Mouse (Mus musculus) adrenal gland, adult 8-10 months (tissue): ENCODE measurements around the gene Ptcd1. TPM values are rescaled to one million over a fixed set of nuclear protein-coding genes. Genes with fewer than 3 reads are reported as not detected.
"Not testable (repeated sequence)": the region's sequence is repeated elsewhere in the genome, so short reads cannot be mapped to it uniquely, and the experiment has no call there.

Experiments
- DNase-seq: peaks from one replicate; pipeline ENCODE4 v3.0.0; 2022
- total RNA-seq, 4 experiments: library from RNA; stranded (reverse); gene quantifications; 2 replicates each; pipeline ENCODE4 v1.2.4; 2022

Gene Ptcd1
- total RNA-seq, 4 experiments from 2014 or later: 29.0 to 30.6 (median 29.9) TPM

DNA sequence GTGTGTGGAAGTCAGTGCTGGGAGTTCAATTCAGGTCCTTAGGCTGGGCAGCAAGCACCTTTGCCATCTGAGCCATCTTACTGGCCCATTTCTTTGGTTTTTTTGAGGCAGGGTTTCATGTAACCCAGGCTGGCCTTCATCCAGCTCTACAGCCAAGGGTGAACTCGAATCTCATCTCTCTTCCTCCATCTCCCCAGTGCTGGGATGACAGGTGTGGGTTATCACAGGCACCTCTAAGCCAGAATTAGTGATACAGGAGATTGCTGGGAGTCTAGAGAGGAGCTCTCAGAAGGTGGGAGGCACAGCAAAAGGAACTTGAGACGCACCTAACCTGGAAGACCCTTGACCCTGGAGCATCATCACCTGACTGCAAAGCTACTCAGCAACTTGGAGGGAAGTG lies 53.5 kb downstream of the Ptcd1 start:
- no peak for DNase-seq

DNA sequence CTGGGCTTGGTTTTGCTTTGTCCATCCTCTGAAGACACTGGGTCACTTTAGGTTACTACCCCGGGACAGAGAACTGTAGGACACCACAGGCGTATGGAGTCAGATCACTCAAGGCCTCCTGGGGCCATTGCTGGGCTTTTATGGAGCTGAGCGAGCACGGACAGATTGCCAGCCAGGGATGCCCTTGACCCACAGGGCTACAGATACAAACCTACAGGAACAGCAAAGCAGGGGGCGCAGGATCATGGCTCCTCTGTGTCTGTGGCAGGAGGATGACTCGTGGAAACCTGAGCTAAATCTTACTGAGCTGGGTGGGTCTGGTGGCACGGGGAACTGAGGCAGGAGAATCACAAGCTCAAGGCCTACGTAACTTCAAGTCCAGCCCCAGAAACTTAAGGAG lies 54.3 kb downstream of the Ptcd1 start:
- DNase-seq: no peak

DNA sequence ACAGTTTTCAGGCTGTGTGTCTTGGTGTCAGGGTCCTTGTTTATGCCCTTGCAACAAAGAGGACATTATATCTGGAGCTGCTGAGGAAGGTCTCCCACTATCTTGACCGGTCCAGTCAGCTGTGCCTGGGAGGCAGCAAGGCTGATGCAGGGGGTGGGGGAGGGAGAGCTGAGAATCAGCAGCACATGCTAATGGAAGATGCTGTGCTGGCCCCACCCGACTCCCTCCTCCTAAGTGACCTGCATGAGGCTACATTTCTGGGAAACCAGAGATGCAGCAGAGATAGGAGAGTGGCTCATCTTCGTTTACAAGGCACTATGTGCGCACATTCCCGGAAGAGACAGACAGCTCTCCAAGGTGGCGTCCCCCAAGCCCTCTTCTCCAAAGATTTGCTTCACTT lies 56.5 kb downstream of the Ptcd1 start:
- DNase-seq: no peak

DNA sequence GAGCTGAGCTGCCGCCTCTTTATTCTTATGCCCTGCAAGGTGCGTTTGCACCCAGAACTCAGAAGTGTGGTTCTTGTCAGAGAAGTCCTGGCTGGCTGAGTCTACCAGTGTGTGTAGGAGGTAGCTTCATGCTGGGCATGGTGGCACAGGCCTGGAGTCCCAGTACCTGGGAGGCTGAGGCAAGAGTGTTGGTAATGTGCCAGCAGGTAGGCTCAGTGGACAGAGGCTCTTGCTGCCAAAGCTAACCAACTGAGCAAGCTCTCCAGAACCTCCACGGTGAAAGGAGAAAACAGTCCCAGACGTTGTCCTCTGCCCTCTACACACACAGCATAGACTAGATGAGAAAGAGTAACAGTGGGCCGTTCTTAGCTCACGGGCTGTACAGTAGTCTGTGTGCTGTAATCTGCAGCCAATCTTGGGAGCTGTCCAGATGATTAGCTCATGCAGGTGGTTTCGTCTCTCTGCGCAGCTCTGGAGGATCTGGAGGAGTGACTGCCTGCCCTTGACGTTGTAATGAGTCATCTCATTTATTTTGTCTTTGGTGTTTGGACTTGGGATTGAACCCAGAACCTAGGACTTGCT lies 61.1 kb downstream of the Ptcd1 start:
- DNase-seq: no peak

DNA sequence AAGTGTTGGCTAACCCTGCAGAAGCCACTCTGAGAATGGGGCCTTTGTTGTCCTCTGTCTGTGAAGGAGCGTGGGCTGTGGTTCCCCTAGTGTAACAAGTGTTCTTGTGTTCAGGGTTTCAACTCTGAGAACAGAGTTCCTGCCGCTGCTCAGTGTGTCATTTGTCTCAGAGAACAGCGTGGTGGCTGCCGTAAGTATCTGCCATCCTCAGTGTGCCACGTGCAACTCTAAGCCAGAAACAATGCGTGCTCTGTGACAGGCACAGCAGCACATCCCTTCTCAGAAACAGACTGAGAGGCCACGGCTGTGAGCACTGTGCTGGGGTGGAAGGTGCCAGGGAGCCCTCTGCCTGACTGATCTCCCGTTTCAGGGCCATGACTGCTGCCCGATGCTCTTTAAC lies 62.6 kb downstream of the Ptcd1 start:
- DNase-seq: no peak

DNA sequence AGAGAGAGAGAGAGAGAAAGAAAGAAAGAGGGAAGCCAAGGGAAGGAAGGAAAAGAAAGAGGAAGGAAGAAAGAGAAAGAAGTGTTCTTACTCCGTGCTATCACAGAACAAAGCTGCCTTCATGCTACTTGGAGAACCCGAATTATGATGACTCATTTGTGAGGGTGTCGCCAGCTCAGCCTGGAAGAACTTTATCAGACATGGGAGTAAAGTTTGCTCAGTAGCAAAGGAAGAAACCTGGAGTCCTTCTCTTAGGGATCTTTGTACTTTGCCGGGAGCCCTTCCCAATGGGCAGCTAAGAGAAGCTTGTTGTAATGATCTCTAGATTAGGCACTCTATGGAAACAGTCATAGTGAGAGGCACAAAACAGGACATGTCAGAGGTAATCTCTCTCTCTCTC lies 64.2 kb downstream of the Ptcd1 start:
- no peak for DNase-seq

DNA sequence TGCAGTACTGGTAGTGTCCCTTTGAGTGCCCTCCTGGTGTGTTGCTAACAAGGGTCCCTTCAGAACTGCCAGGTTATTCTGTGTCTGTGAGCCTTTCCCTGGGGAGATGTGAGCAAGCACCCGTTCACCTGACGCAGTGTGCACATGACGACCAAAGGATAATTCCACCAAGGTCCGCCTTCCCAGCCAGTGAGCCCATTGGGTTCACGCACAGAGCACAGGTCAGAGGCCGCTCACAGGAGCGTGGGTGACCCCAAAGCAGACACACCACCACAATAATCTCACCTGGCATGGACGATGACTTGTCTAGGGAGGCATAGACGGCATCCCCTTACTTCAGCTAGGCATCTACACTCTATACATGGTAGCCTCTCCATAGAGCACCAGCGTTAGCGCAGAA lies 65.5 kb downstream of the Ptcd1 start:
- DNase-seq: not testable (repeated sequence)

DNA sequence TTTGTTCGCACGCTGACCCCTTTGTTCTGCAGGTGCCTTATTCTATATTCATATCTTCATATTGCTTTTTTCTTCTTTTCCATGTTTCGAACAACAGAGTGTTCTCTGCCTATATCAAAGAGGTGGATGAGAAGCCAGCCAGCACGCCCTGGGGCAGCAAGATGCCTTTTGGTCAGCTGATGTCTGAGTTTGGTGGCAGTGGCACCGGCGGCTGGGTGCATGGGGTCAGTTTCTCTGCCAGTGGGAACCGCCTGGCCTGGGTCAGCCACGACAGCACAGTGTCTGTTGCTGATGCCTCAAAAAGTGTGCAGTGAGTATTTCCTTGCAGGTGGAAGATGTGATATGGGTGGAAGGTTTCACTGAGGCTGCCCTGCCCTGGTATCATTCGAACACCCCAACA lies 65.9 kb downstream of the Ptcd1 start:
- DNase-seq: no peak

DNA sequence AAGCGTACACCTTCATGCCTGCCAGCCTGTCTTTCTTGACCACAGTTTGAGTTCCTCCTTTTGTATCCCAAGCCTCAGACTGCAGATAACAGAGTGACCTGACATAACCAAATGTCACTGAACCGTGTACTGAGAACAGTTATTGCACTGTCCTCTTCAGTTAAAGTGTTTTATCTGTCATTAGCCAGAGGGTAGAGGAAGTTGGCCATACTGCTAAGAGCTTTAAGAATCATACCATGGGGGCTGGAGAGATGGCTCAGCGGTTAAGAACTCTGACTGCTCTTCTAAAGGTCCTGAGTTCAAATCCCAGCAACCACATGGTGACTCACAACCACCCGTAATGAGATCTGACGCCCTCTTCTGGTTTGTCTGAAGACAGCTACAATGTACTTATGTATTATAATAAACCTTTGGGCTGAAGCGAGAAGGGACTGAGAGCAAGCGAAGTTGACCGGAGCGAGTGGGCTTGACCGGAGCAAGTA lies 68.5 kb downstream of the Ptcd1 start:
- DNase-seq: no peak

Other genes with a start within 250 kb of the Ptcd1 start
- gene Smurf1, start 201.3 kb downstream of the Ptcd1 start, total RNA-seq: 10 to 100 TPM; 20.3 to 25.8 (median 22.7) TPM
- not detected for gene Gm4871, start 134.4 kb downstream of the Ptcd1 start, total RNA-seq
- not detected for gene 1700018F24Rik, start 124.1 kb downstream of the Ptcd1 start, total RNA-seq
- 100 to 1,000 TPM; 127 to 148 (median 140) TPM for gene Arpc1a, start 83.3 kb downstream of the Ptcd1 start, total RNA-seq
- gene Kpna7, start 83.1 kb downstream of the Ptcd1 start, total RNA-seq: not detected
- 100 to 1,000 TPM; 185 to 202 (median 191) TPM for gene Arpc1b, start 52.9 kb downstream of the Ptcd1 start, total RNA-seq
- gene Pdap1, start 26.9 kb downstream of the Ptcd1 start, total RNA-seq: 10 to 100 TPM; 60.2 to 98.3 (median 79.4) TPM
- 10 to 100 TPM; 93.0 to 98.7 (median 95.5) TPM for gene Bud31, start 26.7 kb downstream of the Ptcd1 start, total RNA-seq
- 10 to 100 TPM; 18.7 to 22.3 (median 20.5) TPM for gene Cpsf4, start 105 bp upstream of the Ptcd1 start, total RNA-seq
- gene Atp5j2, start 25.0 kb upstream of the Ptcd1 start, total RNA-seq: 100 to 1,000 TPM; 319 to 686 (median 419) TPM
- gene Zkscan14, start 34.8 kb upstream of the Ptcd1 start, total RNA-seq: 10 to 100 TPM in 3 of 4 experiments, 1 to 10 TPM in 1; 9.6 to 13.8 (median 11.9) TPM
- gene Zkscan5, start 37.5 kb upstream of the Ptcd1 start, total RNA-seq: 10 to 100 TPM; 11.0 to 14.5 (median 12.8) TPM
- 10 to 100 TPM; 54.1 to 71.1 (median 61.4) TPM for gene Zfp655, start 64.6 kb upstream of the Ptcd1 start, total RNA-seq
- 10 to 100 TPM; 18.7 to 23.7 (median 22.3) TPM for gene Zscan25, start 113.4 kb upstream of the Ptcd1 start, total RNA-seq
- gene Cyp3a57, start 178.2 kb upstream of the Ptcd1 start, total RNA-seq: under 1 TPM in 3 of 4 experiments, not detected in 1; 0.13 to 0.34 (median 0.17) TPM